Mouse (Mus musculus): ENCODE data around the gene Rb1.

Rb1 gene

DNA sequence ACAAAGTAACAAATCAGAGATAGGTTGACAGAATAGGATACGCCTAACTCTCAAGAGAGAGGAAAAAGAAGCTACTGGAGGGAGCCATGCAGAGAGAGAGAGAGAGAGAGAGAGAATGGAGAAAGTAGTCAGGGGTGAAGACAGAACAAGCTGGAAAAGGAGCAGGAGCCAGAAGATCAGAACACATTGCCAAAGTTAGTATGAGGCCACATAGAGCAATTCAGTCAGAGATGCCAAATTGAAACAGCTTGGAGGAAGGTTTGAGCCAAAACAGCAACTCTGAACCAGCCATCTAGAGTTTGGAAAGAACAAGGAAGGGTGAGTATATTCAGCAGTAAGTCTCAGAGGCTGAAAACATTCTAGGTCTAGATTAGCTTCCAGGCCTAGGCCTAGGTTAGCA, 108.6 kb downstream of the Rb1 start:
- DNase-seq (ENCODE audit: low read depth in 2 of 2, low spot score in 2 of 2): no peak

- DNase-seq (ENCODE audit: low read depth in 2 of 2, low spot score in 2 of 2): no peak
Measured at GRCm38 (mm10) chr14:73211477-73211876, 114.1 kb downstream of the Rb1 start.

- DNase-seq (ENCODE audit: low read depth in 2 of 2, low spot score in 2 of 2): no peak
Measured at GRCm38 (mm10) chr14:73210196-73210595, 115.4 kb downstream of the Rb1 start.

- no peak for DNase-seq (ENCODE audit: low read depth in 2 of 2, low spot score in 2 of 2)
Measured at GRCm38 (mm10) chr14:73209262-73209661, 116.4 kb downstream of the Rb1 start.

GRCm38 (mm10) chr14:73204016-73204415, 121.6 kb downstream of the Rb1 start:
- no peak for DNase-seq (ENCODE audit: low read depth in 2 of 2, low spot score in 2 of 2)

DNA sequence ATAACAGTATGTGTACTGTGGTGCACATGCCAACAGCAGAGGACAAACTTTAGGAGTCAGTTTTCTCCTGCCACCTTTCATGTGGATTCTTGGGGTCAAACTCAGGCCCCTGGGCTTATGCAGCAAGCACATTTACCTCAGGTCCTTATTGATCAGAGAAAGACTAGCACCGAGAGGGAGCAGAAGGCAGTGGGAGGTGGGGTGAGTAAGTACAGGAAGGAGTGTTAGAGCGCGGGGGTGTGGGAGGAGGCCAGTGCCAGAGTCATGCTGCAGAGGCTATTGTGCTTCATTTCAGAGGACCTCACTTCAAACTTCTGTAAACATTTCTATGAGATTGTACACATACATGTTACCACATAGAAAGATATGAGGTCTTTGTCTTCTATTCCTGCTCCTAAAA, 124.2 kb downstream of the Rb1 start:
- no peak for DNase-seq (ENCODE audit: low read depth in 2 of 2, low spot score in 2 of 2)

DNA sequence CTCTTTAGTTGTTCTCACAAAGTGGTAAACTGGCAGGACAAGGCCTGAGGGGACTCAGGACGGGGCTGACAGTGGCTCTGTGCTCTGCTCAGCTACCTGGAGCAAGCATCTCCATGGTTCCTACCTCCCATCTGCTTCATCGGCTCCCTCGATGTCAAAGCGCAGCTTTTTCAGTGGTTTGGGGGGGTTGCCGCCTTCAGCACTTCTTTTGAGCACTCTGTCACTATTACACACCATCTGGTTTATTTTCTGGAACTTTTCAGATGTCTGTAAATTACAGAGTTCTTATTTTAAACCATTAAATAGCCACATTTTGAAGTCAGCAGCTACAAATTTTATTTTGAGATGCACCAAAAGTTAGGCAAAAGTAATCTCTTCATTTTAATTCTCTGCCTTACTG, 126.6 kb downstream of the Rb1 start:
- DNase-seq (ENCODE audit: low read depth in 2 of 2, low spot score in 2 of 2): no peak

GRCm38 (mm10) chr14:73186875-73187274, 138.7 kb downstream of the Rb1 start:
- no peak for DNase-seq (ENCODE audit: low read depth in 2 of 2, low spot score in 2 of 2)

DNA sequence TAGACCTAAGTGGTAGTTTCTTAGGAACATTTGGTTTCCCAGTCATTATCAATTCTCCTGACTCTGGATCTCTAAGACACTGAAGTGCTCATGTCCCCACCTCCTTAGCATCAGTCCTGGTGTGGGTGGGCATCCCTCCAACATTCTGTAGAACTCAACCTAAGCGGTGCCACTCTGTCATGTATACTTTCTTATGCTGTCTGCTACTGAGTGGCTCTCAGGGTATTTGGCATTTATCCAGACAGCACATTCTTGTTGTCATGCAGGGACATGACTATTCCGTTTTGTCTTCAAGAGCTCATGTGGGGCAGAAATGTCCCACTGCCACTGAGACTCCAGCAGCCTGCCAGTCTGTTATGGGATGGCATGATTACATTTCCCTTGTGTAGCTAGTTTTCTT, 144.5 kb downstream of the Rb1 start:
- DNase-seq (ENCODE audit: low read depth in 2 of 2, low spot score in 2 of 2): no peak

DNA sequence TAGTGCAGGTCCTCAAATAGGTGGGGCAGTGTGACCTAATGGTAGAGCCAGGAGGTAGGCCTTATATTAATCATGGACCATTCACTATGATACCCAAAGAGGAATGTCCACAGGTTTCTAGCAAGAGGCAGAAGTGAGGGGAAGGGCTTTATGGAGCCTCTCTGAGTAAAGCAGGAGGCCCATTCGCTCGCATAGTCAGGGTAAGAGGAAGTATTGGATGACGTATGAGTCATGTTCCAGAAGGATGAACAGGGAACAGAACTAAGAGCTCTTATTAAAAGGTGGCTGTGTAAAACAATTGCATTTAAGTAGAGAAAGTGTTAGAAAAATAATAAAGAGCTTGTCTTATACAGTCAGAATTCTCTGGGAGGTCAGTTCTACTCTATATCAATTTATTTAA, 145.0 kb downstream of the Rb1 start:
- no peak for DNase-seq (ENCODE audit: low read depth in 2 of 2, low spot score in 2 of 2)

GRCm38 (mm10) chr14:73179221-73179681, 146.4 kb downstream of the Rb1 start:
- no peak for DNase-seq (ENCODE audit: low read depth in 2 of 2, low spot score in 2 of 2)

- no peak for DNase-seq (ENCODE audit: low read depth in 2 of 2, low spot score in 2 of 2)
Measured at GRCm38 (mm10) chr14:73177961-73178360, 147.7 kb downstream of the Rb1 start.

DNA sequence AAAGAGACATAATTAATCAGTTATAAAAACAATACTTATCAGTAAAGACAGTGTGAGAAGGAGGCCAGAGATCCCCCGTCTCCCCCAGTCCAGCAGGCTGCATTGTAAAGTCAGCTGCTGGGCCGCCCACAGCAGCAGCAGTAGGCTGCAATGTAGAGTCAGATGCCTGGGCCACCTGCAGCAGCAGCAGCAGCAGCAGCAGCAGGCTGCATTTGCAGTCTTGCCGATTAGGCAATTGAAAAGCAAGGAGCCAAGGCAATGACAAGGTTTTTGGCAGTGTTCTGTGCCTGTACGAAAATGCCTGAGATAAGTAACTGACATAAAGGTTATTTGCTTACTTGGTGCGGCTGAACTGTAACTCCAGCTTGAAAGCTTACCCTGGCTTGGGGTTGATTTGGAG, 149.4 kb downstream of the Rb1 start:
- DNase-seq (ENCODE audit: low read depth in 2 of 2, low spot score in 2 of 2): no peak

- DNase-seq (ENCODE audit: low read depth in 2 of 2, low spot score in 2 of 2): peak in 1 of 2 experiments; percentile 6
Measured at GRCm38 (mm10) chr14:73175814-73176213, 149.8 kb downstream of the Rb1 start.

- DNase-seq (ENCODE audit: low read depth in 2 of 2, low spot score in 2 of 2): no peak
Measured at GRCm38 (mm10) chr14:73175031-73175430, 150.6 kb downstream of the Rb1 start.

DNA sequence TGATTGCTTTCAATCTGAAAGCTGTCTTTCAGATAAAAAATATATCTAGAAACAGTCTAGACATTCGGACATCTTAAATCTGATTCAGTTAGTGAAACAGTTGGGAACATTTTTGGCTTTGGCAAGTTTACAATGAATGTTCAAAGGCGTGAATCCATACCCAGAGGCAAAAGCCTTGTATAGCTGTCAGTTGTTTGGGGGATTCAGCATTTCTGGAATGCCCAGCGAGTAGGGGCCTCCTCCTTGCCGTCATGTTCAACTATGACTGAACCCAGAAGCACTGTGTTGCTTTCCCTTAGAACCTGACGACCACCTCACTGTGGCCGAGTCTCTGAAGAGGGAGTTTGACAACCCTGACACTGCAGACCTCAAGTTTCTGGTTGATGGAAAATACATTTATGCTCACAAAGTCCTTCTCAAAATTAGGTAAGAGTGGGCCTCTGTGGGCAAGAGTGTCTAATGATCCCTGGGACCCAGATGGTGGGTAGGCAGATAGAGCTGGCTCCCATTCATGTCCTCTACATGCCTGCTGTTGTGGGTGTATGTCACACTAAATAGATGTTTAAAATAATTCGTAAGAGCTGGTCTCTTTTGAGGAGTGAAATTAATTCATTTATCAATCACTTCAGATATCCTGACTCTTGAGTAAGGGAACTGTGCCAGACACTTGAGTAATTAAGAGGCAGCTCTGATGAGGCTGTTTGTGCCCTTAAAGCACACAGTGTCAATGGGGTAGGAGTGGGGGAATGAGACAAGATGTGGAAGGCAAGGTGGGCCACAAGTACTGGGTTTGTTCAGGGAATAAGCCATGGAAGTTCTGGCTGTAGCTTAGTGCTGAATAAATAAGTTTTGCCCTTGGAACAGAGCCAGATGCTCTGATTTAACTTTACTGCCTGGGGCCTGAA, 151.3 kb downstream of the Rb1 start:
- no peak for DNase-seq (ENCODE audit: low read depth in 2 of 2, low spot score in 2 of 2)

DNA sequence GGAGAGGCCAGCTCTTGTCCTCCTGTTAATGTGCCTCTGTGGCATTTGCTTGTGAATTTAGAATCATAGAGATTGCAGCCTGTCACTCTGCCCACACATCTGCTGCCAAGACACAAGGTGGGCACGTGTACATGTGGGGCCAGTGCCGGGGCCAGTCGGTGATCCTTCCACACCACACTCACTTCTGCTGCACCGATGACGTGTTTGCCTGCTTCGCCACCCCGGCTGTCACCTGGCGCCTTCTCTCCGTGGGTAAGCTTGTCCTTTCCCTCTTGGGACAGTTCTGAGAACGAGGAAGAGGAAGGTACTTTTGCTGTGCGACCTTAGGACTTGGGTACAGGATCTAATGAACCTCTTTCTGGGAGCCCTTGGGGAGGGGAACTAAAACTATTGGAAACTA, 152.0 kb downstream of the Rb1 start:
- no peak for DNase-seq (ENCODE audit: low read depth in 2 of 2, low spot score in 2 of 2)

DNA sequence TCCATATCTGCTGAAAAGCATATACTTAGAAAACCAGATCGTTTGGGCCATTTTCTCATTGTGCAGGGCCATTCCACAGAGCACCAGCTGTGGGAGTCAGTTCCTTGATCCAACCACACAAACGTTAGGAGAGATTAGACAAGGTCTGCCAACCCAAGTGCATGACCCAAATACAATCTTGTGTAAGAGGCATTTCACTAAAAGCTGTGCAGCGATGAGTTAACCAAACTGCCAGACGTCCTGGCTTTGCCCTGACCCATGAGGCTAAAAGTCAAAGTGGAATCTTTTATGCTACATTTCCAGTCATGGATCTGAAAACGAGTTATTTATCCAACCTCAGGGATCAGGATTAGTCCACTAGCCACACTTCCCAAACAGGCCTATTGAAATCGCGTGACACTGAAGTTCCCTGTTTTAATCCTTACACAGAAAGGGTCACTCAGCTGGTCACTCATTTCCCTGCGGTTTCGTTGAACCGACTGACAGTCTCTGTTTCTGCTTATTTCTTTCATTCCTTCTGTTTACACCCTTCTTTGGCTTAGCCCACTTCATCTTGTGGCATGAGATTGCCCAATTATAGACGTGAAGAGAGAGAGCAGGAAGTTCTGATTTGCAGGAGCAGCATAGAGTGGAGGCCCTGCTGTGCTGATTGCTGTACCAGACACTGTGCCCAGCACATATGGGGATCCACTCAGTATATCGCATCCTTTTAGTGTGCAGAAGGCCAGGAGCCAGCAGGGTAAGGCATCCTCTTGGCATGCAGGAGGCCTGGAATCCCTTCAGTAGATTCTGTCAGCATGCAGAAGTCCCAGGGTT, 153.2 kb downstream of the Rb1 start:
- no peak for DNase-seq (ENCODE audit: low read depth in 2 of 2, low spot score in 2 of 2)

- no peak for DNase-seq (ENCODE audit: low read depth in 2 of 2, low spot score in 2 of 2)
Measured at GRCm38 (mm10) chr14:73169926-73170844, 155.4 kb downstream of the Rb1 start.

- no peak for DNase-seq (ENCODE audit: low read depth in 2 of 2, low spot score in 2 of 2)
Measured at GRCm38 (mm10) chr14:73168605-73169004, 157.0 kb downstream of the Rb1 start.

DNA sequence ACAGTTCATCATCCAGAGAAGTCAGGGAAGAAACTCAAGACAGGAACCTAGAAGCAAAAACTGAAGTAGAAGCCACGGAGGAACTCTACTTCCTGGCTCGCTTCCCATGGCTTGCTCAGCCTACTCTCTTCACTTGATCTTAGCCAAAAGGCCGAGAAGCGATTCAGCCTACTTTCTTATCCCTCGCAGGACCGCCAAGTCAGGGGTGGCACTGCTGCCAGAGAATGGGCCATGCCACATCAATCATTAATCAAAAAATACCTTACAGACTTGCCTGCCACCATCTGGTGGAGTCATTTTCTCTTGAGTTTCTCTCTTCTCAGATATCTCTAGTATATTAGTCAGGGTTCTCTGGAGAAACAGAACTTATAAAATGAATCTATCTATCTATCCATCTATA, 160.5 kb downstream of the Rb1 start:
- DNase-seq (ENCODE audit: low read depth in 2 of 2, low spot score in 2 of 2): no peak
